Mouse (Mus musculus) Muller cell, postnatal 12 days (primary cell): ENCODE measurements around the gene B4galt1.

Source experiments
- DNase-seq: peaks from one replicate; pipeline ENCODE4 v3.0.0-alpha.2; 2015; ENCODE audit errors: inconsistent ontology term

Gene B4galt1

GRCm38 (mm10) chr4:40843726-40844125 is 10.1 kb downstream of the B4galt1 start:
- no peak for DNase-seq

GRCm38 (mm10) chr4:40840448-40840847 is 13.4 kb downstream of the B4galt1 start:
- no peak for DNase-seq

GRCm38 (mm10) chr4:40839251-40839650 is 14.6 kb downstream of the B4galt1 start:
- no peak for DNase-seq

- peak; percentile 77 for DNase-seq
Observed at GRCm38 (mm10) chr4:40837451-40838285, 16.1 kb downstream of the B4galt1 start.

GRCm38 (mm10) chr4:40837008-40837407 is 16.8 kb downstream of the B4galt1 start:
- no peak for DNase-seq

GRCm38 (mm10) chr4:40834872-40835271 is 18.9 kb downstream of the B4galt1 start:
- no peak for DNase-seq

GRCm38 (mm10) chr4:40834232-40834786 is 19.5 kb downstream of the B4galt1 start:
- DNase-seq, result no peak

- no peak for DNase-seq
Observed at GRCm38 (mm10) chr4:40833381-40834231, 20.2 kb downstream of the B4galt1 start.

GRCm38 (mm10) chr4:40830530-40830929 is 23.3 kb downstream of the B4galt1 start:
- no peak for DNase-seq

GRCm38 (mm10) chr4:40829654-40830400 is 24.0 kb downstream of the B4galt1 start:
- DNase-seq, result no peak

GRCm38 (mm10) chr4:40828910-40829309 is 24.9 kb downstream of the B4galt1 start:
- DNase-seq, result no peak

- no peak for DNase-seq
Observed at GRCm38 (mm10) chr4:40827926-40828325, 25.9 kb downstream of the B4galt1 start.

- DNase-seq, result no peak
Observed at GRCm38 (mm10) chr4:40826810-40827209, 27.0 kb downstream of the B4galt1 start.

- DNase-seq, result no peak
Observed at GRCm38 (mm10) chr4:40825981-40826380, 27.8 kb downstream of the B4galt1 start.

GRCm38 (mm10) chr4:40825146-40825545 is 28.7 kb downstream of the B4galt1 start:
- DNase-seq, result no peak

GRCm38 (mm10) chr4:40824505-40824904 is 29.3 kb downstream of the B4galt1 start:
- DNase-seq, result no peak

- no peak for DNase-seq
Observed at GRCm38 (mm10) chr4:40823664-40824063, 30.1 kb downstream of the B4galt1 start.

GRCm38 (mm10) chr4:40823151-40823550 is 30.7 kb downstream of the B4galt1 start:
- DNase-seq, result no peak

- DNase-seq, result no peak
Observed at GRCm38 (mm10) chr4:40821303-40822023, 32.3 kb downstream of the B4galt1 start.

- no peak for DNase-seq
Observed at GRCm38 (mm10) chr4:40820903-40821302, 32.9 kb downstream of the B4galt1 start.

GRCm38 (mm10) chr4:40820024-40820423 is 33.8 kb downstream of the B4galt1 start:
- no peak for DNase-seq
